Mouse (Mus musculus) layer of hippocampus, postnatal 10 days (tissue): ENCODE results near the gene Hmcn1. TPM values are rescaled to one million over a fixed set of nuclear protein-coding genes. Genes with fewer than 3 reads are reported as not detected.

Source experiments
- DNase-seq, 2 experiments: peaks; one replicate each; pipeline ENCODE4 v3.0.0; 2021; ENCODE audit warnings: low spot score in 2 of 2
- total RNA-seq, 2 experiments: library from RNA; stranded (reverse); gene quantifications; 2 replicates each; pipeline ENCODE4 v1.2.3; 2021

The Hmcn1 gene
- total RNA-seq, 2 experiments from 2014 or later: 6.1 to 7.6 TPM

DNA sequence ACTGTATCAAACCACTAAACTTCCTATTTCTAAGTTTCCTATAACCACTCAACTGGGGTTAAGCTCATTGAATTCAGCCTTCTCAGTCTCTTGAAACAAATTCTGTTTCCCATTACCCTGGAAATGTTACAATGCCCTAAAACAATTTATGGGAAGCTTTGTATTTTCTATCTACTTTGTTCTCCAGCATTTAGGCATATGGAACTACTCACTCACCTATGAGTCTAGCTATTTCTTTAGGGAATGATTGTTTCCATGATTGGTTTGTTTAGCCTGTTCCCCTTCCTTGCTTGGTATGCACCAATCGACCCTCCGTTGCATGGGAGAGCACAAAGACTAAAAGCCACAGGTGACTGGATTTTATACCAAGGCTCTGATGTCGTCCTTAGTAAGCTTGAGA, 446.8 kb downstream of the Hmcn1 start:
- no peak for DNase-seq

DNA sequence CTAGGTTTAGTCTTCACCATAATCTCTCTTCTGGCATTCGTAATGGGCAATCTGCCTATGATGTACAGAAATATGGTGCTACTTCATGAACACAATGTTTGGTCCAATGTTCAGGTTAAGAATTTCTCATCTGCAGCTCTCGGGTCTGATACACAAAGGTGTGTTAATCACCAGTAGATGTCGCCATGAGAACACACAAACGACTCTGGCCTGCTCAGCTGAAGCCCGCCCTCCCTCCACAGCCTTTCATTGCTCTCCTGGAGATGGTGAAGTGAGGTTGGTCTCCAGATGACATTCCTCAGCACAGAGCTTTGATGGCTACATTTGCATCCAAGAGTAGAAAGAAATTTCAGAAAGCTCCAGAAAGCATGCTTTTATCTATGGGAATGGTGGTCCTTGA, 453.0 kb downstream of the Hmcn1 start:
- peak; percentile 9 to 26 for DNase-seq

DNA sequence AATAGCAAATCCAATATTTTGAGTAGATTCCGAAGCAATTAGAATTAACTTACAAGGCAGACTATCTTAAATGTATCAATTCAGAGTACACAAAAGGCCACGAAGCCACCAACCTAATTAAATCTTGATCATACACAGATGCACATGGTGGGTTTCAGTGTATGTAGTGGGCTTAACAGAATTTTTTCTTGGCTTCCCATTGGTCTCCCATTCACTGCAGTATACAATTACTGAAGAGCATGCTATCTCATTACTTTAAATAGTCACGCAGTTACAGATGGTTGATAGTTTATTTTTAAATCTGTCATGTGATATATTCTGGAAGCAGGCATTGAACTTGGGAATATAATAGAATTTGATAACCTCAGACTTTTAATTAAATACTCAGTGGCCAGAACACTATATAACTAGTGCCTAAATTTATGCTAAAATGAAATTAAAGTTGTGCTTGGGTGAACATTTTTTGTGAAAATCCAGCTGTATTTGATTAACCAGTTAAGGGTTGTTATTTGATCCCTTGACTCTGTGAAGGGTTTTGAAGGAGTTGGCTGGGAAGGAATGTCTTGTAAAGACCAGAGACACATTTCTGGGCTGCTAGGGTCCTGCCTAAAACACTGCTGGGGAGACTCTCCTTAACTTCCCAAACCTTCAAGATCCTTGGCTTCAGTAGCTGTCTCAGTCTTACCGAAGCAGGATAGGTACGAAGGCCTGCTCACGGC, 455.7 kb downstream of the Hmcn1 start:
- DNase-seq: no peak

DNA sequence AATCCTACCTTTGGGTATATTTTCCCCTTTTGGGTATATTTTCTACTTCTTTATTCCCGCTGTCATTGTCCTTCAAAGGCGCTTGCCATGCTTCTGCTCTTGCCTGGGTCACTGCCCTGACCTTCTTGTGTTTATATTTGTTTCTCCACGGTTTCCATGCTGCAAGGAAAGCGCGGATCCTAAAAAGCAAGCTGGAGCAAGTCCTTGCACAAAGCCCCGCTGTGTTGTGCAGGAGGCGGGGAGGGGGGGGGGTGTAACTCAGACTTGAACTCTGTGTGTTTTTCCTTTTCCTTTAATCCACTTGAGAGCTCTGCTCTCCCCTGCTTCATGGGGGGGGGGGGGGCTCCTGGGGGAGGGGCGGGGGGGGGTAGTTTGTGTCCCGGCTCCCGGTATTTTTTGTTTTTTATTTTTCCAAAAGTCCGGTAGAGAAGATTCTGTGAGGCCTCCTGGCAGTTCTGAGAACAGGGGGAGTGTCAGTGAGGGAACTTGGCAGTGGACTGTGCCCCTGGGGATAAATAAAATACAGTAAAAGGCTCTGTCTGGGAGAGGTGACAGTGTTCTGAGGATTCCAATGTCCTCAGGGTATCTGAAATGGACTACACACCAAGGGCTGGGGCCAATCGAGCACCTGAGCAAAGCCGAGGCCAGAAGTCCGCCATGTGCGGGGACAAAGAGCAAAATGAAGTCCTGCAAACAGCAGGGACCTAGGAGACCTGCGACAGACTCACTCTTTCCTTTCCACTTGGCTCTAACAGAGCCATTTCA, 457.3 kb downstream of the Hmcn1 start:
- DNase-seq: no peak

DNA sequence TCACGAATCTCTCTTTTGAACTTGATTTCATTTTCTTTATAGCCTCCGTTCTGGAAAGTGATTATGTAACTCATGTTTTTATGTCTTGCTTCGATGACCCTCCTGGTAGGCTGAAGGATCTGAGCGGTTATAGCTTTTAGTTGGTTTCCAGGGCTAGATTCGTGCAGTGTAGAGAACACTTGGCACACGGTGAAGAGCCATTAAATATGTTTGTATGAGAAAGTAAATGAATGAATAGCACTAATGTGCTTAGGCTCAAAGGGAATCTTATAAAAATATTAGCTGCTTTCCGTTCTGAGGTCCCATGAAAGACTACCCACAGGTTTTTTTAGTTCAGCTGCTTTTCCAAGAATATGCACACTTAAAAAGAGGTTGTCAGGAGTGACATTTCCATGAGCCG, 458.6 kb downstream of the Hmcn1 start:
- no peak for DNase-seq

DNA sequence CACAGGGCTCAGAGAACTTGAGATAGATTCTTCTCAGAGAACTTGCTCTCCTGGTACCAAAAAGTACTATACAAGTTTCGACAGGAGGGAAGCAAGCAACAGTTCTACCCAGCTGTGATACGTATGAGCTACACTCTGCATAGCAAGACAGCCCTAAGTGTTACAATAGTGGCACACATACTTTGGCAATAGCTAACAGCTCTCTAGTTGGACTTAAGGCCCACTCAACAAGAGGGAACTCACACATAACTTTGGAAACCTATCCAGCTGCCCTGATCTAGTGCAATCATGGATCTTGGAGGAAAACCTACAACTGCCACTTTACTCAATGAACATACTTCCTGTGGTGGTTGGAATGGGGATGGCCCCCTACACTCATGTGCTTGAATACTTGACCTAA, 480.2 kb downstream of the Hmcn1 start:
- no peak for DNase-seq

Other genes starting within 250 kb of the Hmcn1 start
- gene Gm47985, start 189.1 kb upstream of the Hmcn1 start, total RNA-seq: not detected
- not detected for gene Gm8947, start 198.9 kb upstream of the Hmcn1 start, total RNA-seq
- gene Gm47995, start 205.0 kb upstream of the Hmcn1 start, total RNA-seq: not detected
- not detected for gene 3110040M04Rik, start 210.7 kb upstream of the Hmcn1 start, total RNA-seq
- gene Gm47996, start 216.7 kb upstream of the Hmcn1 start, total RNA-seq: not detected